ENCODE assay signal across 9 mouse cellular contexts in genomic region chr10:107922750-107923149, GRCm38 (mm10). TPM values are rescaled to one million over a fixed set of nuclear protein-coding genes. Genes with fewer than 3 reads are reported as not detected.
DNase-seq lines count a peak whose midpoint lies in the region; ATAC-seq lines count a peak whose summit lies in the region.
"Had no signal": no experiment of that assay in that cellular context is flagged by ENCODE, and none has a peak within 500 bp of the region (broad histone marks: within the 10 kb centered on the region; RNA-seq: fewer than 3 reads in every experiment).

No protein-coding gene starts in this region.

- no peak overlapping the region for H3K4me3 ChIP-seq in hindbrain, embryonic 14.5 days (replicated peaks; ENCODE audit: low read length)
- H3K4me3 ChIP-seq in hindbrain, embryonic 16.5 days (ENCODE audit: low read length), result no peak overlapping the region

- no peaks in the 10 kb centered on the region for H3K36me3 ChIP-seq in hindbrain, embryonic 14.5 days (replicated peaks; ENCODE audit: control insufficient read depth, insufficient read depth)
- no peaks in the 10 kb centered on the region for H3K36me3 ChIP-seq in hindbrain, embryonic 16.5 days (ENCODE audit: control insufficient read depth, insufficient read depth, low read length)

- no peaks in the 10 kb centered on the region for H3K27me3 ChIP-seq in hindbrain, embryonic 14.5 days (ENCODE audit: control insufficient read depth, insufficient read depth, low read length)
- no peaks in the 10 kb centered on the region for H3K27me3 ChIP-seq in hindbrain, embryonic 16.5 days (replicated peaks; ENCODE audit: control insufficient read depth, insufficient read depth, low read length)

- no peaks in the 10 kb centered on the region for H3K4me1 ChIP-seq in hindbrain, embryonic 14.5 days (replicated peaks; ENCODE audit: control insufficient read depth, insufficient read depth, low read length)
- no peaks in the 10 kb centered on the region for H3K4me1 ChIP-seq in hindbrain, embryonic 16.5 days (ENCODE audit: control insufficient read depth, insufficient read depth, low read depth, low read length)

- no peak overlapping the region for H3K4me2 ChIP-seq in hindbrain, embryonic 14.5 days (replicated peaks)
- H3K4me2 ChIP-seq in hindbrain, embryonic 16.5 days (ENCODE audit: low read length), result no peak overlapping the region

- no peaks in the 10 kb centered on the region for H3K9me3 ChIP-seq in hindbrain, embryonic 14.5 days (ENCODE audit: control insufficient read depth, low read length)
- H3K9me3 ChIP-seq in hindbrain, embryonic 16.5 days (ENCODE audit: control insufficient read depth, low read length), result 0 out of 2 replicates have a peak, but pooled peaks cover 2% of the 10 kb centered on the region

- H3K9ac ChIP-seq in hindbrain, embryonic 14.5 days, result no peak overlapping the region
- no peak overlapping the region for H3K9ac ChIP-seq in hindbrain, embryonic 16.5 days (ENCODE audit: low read depth, low read length)

- intact Hi-C loops in heart, postnatal 25 days (cut with DNase I), result loop anchor here (5.0 kb wide), 2 partner anchors 65 to 120 kb away; no protein-coding TSS in a partner anchor

- no peak for ATAC-seq in hindbrain, embryonic 14.5 days (ENCODE audit: low FRiP score)
- ATAC-seq in hindbrain, embryonic 16.5 days, result no peak
- peak; percentile 55 for ATAC-seq in common myeloid progenitor, adult 5-6 weeks (replicated peaks; ENCODE audit: low read depth, poor library complexity, severe bottlenecking)

- no peak overlapping the region for H3K27ac ChIP-seq in hindbrain, embryonic 14.5 days
- no peak overlapping the region for H3K27ac ChIP-seq in hindbrain, embryonic 16.5 days (ENCODE audit: low read depth, low read length)

- DNase-seq in hindbrain, embryonic 14.5 days (ENCODE audit: low spot score), result peak; percentile 64
- DNase-seq in right cerebral cortex, postnatal 14 days, result peak; percentile 22
- no peak for DNase-seq in right cerebral cortex, postnatal 25 days
- DNase-seq in naive thymus-derived CD4-positive, alpha-beta T cell, adult 2 months (ENCODE audit: low read depth), result peak; percentile 44
- DNase-seq in heart, postnatal 25 days (ENCODE audit: low spot score), result no peak
- no peak for DNase-seq in spleen, postnatal 10 days (ENCODE audit: low spot score in 2 of 2)

- WGBS in hindbrain, embryonic 14.5 days, result 22% methylated on average over 1 of the region's 1 CpGs
- WGBS in hindbrain, embryonic 16.5 days, result 22% methylated on average over 1 of the region's 1 CpGs

RNA-seq across cellular contexts. Expression of gene Otogl, which starts 10.8 kb away (rescaled TPM):
- polyA plus RNA-seq in hindbrain, embryonic 14.5 days (2014; fragmentation: Nextera tagmentation; extraction: Ambion mirVana), result 0.05 TPM in 2 replicates
- 0.04 and 0.06 TPM in 2 replicates for polyA plus RNA-seq in hindbrain, embryonic 16.5 days (2015; fragmentation: Nextera tagmentation; extraction: Ambion mirVana)
- 0.41 and 0.49 TPM in 2 replicates for total RNA-seq in common myeloid progenitor, adult 5-6 weeks (2017)
- under 1 TPM; 0.03 to 0.05 TPM for total RNA-seq in heart, postnatal 25 days (2021)
- polyA plus RNA-seq: spleen, adult 2 months had no signal

Comparison
In these comparisons a context has a peak if more than half of its experiments do, and no peak if none do; other contexts are left out.
1. DNase-seq: peak in hindbrain, embryonic 14.5 days (single experiment), right cerebral cortex, postnatal 14 days (single experiment) and naive thymus-derived CD4-positive, alpha-beta T cell, adult 2 months (single experiment); none in right cerebral cortex, postnatal 25 days (single experiment), heart, postnatal 25 days (single experiment) and spleen, postnatal 10 days (0 of 2).